Mouse (Mus musculus) kidney, embryonic 16.5 days (tissue): ENCODE results near the gene Atpaf2. TPM values are rescaled to one million over a fixed set of nuclear protein-coding genes. Genes with fewer than 3 reads are reported as not detected.

ENCODE experiments used
- ATAC-seq: fragments of 200-750 bp; cut with Nextera tagmentation; 2 replicates; pipeline ENCODE4 v1.8.0; 2017; ENCODE audit warnings: moderate TSS enrichment; ENCODE audit not compliant: low FRiP score, low TSS enrichment
- H3K27ac ChIP-seq: fragments of 300-500 bp; sonication (generic); 2 replicates; pipeline ENCODE4 v1.5.1; 2014; ENCODE audit warnings: low read length
- H3K27me3 ChIP-seq: fragments of 300-500 bp; sonication (generic); 2 replicates; pipeline ENCODE4 v1.6.1; 2014; ENCODE audit warnings: low read length, control low read depth, mixed read lengths; ENCODE audit not compliant: insufficient read depth
- H3K36me3 ChIP-seq: fragments of 300-500 bp; sonication (generic); 2 replicates; pipeline ENCODE4 v1.6.1; 2014; ENCODE audit warnings: low read length, control low read depth, mixed read lengths; ENCODE audit not compliant: insufficient read depth
- H3K4me1 ChIP-seq: fragments of 300-500 bp; sonication (generic); 2 replicates; pipeline ENCODE4 v1.6.1; 2014; ENCODE audit warnings: low read length, control low read depth, mixed read lengths; ENCODE audit not compliant: insufficient read depth
- H3K4me2 ChIP-seq: fragments of 300-500 bp; sonication (generic); replicated peaks from 2 replicates; pipeline ENCODE4 v1.6.1; 2014; ENCODE audit warnings: low read depth, low read length
- H3K4me3 ChIP-seq: fragments of 300-500 bp; sonication (generic); 2 replicates; pipeline ENCODE4 v1.5.1; 2014; ENCODE audit warnings: mild to moderate bottlenecking, low read length
- H3K9ac ChIP-seq: fragments of 300-500 bp; sonication (generic); replicated peaks from 2 replicates; pipeline ENCODE4 v1.6.1; 2014; ENCODE audit warnings: low read length
- H3K9me3 ChIP-seq: fragments of 300-500 bp; sonication (generic); 2 replicates; pipeline ENCODE4 v1.6.1; 2016; ENCODE audit warnings: low read length, control low read depth
- WGBS: fragments of 180-500 bp; shearing (Covaris S2); extraction: QIAGEN DNeasy Blood & Tissue Kit; methylation state at CpG from one replicate; pipeline ENCODE4 v1.1.7; 2014; 5-methylcytosine and 5-hydroxymethylcytosine counted together
- polyA plus RNA-seq: library from polyadenylated mRNA; unstranded; fragments of >200 nt; fragmentation: Nextera tagmentation; extraction: Ambion mirVana; gene quantifications from 2 replicates; pipeline ENCODE4 v1.2.1, GENCODE M21; 2015

Gene Atpaf2
- polyA plus RNA-seq, 1 experiment from 2014 or later: 62.1 TPM

DNA sequence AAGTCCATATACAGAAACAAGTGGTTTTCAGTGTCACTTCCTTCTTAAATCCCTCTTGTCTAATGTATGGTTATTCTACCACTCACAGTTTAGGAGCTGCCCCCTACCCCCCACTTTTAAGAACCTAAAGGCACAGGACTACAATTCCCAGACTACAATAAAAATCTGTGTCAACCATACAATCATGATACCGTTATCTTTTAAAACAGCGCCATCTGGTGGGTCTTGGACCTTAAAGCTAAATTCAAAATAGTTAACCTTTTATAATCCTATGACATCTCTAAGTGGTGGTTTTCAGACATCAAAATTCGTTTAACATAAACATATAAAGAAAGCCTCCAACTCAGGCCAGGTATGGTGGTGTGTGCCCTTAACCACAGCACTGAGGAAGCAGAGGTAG, 6.1 kb downstream of the Atpaf2 start:
- Histone ChIP-seq H3K36me3 (peaks cover 13% of the 10 kb centered on the region), H3K27me3 (no peaks in the 10 kb centered on the region), H3K4me3 (no peak overlapping the region), H3K9me3 (no peaks in the 10 kb centered on the region), H3K27ac (no peak overlapping the region), H3K9ac (no peak overlapping the region), H3K4me1 (peaks cover 11% of the 10 kb centered on the region), H3K4me2 (no peak overlapping the region)
- 7% methylated on average over 3 of the region's 3 CpGs for WGBS
- no peak for ATAC-seq

DNA sequence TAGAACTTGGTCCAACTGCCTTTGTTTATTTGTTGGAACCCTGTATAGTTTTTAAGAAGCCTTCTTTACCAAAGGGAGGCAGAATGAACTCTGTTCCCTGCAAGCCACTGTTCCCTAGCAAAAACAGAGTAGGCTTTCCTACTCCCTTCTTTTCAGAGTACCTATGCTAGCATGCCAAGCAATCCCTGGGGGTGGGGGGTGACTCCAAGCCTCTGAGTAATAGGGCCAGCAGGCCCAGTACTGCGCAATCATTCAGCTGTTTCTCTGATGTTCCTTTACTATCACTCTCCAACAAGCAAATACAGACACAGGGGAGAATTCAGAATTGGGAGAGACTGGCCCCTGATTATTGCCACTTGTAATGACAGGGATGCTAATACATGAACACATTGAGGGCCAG, 11.7 kb downstream of the Atpaf2 start:
- H3K36me3 ChIP-seq: peaks cover 52% of the 10 kb centered on the region
- H3K9me3 ChIP-seq: no peaks in the 10 kb centered on the region
- H3K4me1 ChIP-seq: no peaks in the 10 kb centered on the region
- 96% methylated on average over 1 of the region's 1 CpGs for WGBS
- ATAC-seq: no peak
- H3K4me2 ChIP-seq: no peak overlapping the region
- no peak overlapping the region for H3K27ac ChIP-seq
- no peak overlapping the region for H3K4me3 ChIP-seq
- no peaks in the 10 kb centered on the region for H3K27me3 ChIP-seq
- H3K9ac ChIP-seq: no peak overlapping the region

DNA sequence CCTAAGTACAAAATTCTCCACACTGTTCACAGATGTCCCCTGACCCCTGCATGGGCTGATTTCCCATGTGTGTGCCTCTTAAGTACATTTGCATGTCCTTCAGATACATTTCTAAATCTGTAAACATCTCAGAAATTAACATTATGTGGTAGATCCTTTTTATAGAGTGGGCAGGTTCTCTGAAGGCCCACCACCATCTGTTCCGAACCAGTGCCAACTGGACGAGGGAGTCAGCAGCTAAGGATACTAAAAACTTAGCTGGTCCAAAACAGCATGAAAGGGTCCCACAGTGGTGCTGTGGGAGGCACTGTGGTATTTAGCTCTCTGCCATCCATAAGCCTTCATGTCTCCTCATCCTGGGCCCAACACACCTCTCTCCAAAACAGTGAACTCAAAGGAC, 21.1 kb downstream of the Atpaf2 start:
- Histone ChIP-seq H3K27ac (no peak overlapping the region), H3K36me3 (peaks cover 17% of the 10 kb centered on the region), H3K4me3 (no peak overlapping the region), H3K4me2 (no peak overlapping the region), H3K4me1 (no peaks in the 10 kb centered on the region), H3K27me3 (no peaks in the 10 kb centered on the region), H3K9me3 (no peaks in the 10 kb centered on the region), H3K9ac (no peak overlapping the region)
- ATAC-seq: no peak
- WGBS: 83% methylated on average over 2 of the region's 2 CpGs

DNA sequence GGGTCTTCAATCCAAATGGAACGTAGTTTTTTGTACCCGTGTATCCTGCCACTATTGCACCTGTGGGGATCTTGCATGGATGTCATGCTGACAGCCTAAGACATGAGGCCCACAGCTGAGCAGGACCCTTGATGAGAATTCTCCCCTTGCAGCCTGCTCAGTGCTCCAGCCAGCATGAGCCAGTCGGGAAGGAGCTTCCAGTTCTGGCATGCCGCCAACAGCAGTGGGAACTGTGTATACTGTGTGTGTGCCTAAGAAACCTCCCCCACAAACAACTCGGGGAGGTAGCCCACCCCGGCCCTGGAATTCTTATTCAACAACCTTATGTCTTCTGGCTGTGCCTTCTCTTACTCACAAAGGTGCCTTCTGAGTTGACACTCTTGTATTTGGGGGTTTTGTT, 21.7 kb downstream of the Atpaf2 start:
- H3K9ac ChIP-seq: no peak overlapping the region
- WGBS: 63% methylated on average over 6 of the region's 6 CpGs
- H3K4me1 ChIP-seq: no peaks in the 10 kb centered on the region
- no peaks in the 10 kb centered on the region for H3K9me3 ChIP-seq
- no peak for ATAC-seq
- no peak overlapping the region for H3K4me3 ChIP-seq
- H3K36me3 ChIP-seq: peaks cover 11% of the 10 kb centered on the region
- H3K27ac ChIP-seq: no peak overlapping the region
- H3K27me3 ChIP-seq: no peaks in the 10 kb centered on the region
- no peak overlapping the region for H3K4me2 ChIP-seq

DNA sequence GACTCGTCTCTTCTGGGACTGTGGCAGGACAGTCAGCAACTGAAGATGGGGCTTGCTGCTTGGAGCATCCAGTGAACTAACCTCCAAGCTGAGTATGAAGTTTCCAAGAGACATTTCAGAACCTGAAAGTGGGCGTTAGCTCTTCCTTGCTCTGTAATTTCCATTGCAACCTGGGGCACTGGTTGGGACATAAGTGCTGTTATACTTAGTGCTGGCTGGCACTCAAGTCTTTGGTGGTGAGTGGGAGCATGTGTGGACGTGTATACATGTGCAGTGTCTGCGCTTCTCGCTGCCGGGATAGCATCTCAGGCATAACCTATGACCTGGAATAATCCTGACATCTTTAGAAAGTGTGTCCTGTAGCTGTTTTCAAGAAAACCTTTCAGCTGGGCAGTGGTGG, 26.9 kb downstream of the Atpaf2 start:
- no peak for ATAC-seq
- H3K4me2 ChIP-seq: no peak overlapping the region
- H3K36me3 ChIP-seq: no peaks in the 10 kb centered on the region; the same call in 1 of the 2 replicates
- H3K9ac ChIP-seq: no peak overlapping the region
- H3K27ac ChIP-seq: no peak overlapping the region
- H3K27me3 ChIP-seq: no peaks in the 10 kb centered on the region
- H3K4me3 ChIP-seq: no peak overlapping the region
- no peaks in the 10 kb centered on the region for H3K4me1 ChIP-seq
- H3K9me3 ChIP-seq: no peaks in the 10 kb centered on the region
- WGBS: 86% methylated on average over 6 of the region's 6 CpGs

DNA sequence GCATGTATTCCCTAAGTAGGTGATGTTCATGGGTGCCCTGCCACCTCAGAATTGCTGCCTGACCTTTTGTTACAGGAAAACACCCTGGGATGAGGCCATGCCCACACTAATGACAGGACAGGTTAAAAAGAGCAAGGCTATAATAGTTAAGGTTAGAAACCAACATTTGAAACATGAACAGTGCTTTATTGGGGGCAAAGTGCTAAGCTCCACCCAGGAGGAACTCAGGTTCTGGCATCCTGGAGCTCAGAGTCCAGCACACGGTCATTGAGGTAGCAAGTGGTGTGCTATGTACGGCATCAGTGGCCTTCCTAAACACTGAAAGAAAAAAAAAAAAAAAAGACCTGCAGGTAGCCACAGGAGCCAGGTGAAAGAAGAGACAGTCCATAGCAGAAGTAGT, 30.3 kb downstream of the Atpaf2 start:
- Histone ChIP-seq H3K9ac (no peak overlapping the region), H3K9me3 (no peaks in the 10 kb centered on the region), H3K27ac (no peak overlapping the region), H3K4me3 (no peak overlapping the region), H3K4me1 (no peaks in the 10 kb centered on the region), H3K4me2 (no peak overlapping the region), H3K27me3 (no peaks in the 10 kb centered on the region), H3K36me3 (no peaks in the 10 kb centered on the region)
- no peak for ATAC-seq
- 88% methylated on average over 2 of the region's 2 CpGs for WGBS

DNA sequence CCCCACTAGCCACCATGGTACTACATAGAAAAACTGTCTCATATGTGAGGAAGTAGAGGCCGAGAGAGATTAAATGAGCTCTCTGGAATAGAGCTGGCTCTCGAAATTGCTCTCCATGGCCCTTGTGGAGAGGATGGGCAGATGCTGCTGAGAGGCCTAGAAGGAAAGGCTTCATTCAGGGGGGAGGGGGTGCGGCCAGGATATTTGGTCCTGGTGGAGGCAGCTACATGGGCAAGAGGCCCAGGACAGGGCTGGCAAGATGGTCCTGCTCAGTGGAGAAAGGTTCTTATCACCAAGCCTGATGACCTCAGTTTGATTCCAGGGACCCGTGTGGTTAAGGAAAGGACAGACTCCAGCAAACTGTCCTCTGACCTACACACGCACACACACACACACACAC, 32.3 kb downstream of the Atpaf2 start:
- H3K9me3 ChIP-seq: no peaks in the 10 kb centered on the region
- 85% methylated on average over 5 of the region's 5 CpGs for WGBS
- no peak overlapping the region for H3K27ac ChIP-seq
- no peaks in the 10 kb centered on the region for H3K4me1 ChIP-seq
- H3K4me3 ChIP-seq: no peak overlapping the region
- no peak for ATAC-seq
- no peaks in the 10 kb centered on the region for H3K36me3 ChIP-seq
- no peak overlapping the region for H3K4me2 ChIP-seq
- H3K9ac ChIP-seq: no peak overlapping the region
- no peaks in the 10 kb centered on the region for H3K27me3 ChIP-seq

DNA sequence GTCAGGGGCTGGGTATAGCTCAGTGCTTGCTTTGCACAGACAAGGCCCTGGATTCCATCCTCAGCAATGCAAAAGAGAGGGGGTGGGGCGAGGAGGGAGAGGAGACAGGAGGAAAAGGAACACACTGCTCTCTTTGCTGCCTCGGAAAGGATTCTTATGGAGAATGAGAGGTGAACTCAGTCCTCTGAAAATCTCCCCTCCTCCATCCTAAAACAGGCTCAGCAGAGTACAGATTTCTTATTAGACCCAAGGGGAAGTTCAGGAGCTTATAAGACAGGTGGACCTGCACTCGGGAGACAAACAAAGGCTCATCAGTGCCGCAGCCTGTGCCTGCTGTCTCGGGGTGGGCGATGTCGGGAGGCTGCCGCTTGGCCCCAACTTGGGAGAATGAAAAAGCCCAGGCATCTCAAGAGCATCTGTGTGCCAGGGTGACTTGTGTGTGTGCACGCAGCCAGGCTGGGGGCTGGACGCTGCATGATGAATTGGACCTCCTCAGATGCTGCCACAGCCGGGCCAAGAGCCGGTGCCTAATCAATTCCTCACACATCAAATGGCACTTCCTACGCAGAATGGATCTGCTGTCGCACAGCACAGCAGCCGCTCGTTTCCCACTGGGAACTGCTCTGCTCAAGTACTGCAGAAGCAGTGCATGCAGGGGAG, 33.4 kb downstream of the Atpaf2 start:
- no peaks in the 10 kb centered on the region for H3K36me3 ChIP-seq
- H3K4me2 ChIP-seq: peak overlapping the region; percentile 19; the same call in 1 of the 2 replicates
- H3K27ac ChIP-seq: no peak overlapping the region
- 8% methylated on average over 16 of the region's 16 CpGs for WGBS
- no peak for ATAC-seq
- no peaks in the 10 kb centered on the region for H3K27me3 ChIP-seq
- H3K9me3 ChIP-seq: no peaks in the 10 kb centered on the region
- H3K9ac ChIP-seq: no peak overlapping the region
- no peak overlapping the region for H3K4me3 ChIP-seq
- no peaks in the 10 kb centered on the region for H3K4me1 ChIP-seq

DNA sequence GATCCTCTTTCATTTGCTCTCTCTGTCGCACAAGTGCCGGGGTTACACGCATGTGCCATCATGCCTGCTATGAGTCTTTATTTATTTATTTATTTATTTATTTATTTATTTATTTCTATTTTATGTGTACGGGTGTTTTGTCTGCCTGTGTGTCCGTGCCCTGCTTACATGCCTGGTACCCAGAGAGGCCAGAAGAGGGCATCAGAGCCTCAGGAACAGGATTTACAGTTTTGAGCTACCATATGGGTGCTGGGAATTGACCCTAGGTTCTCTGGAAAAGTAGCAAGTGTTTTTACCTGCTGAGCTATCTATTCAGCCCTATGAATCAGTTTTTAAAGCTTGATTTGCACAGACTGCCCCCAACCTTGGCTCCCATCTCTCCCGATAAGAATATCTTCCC, 34.7 kb downstream of the Atpaf2 start:
- no peaks in the 10 kb centered on the region for H3K27me3 ChIP-seq
- no peak overlapping the region for H3K9ac ChIP-seq
- no peaks in the 10 kb centered on the region for H3K36me3 ChIP-seq
- no peak for ATAC-seq
- WGBS: 89% methylated on average over 6 of the region's 6 CpGs
- H3K9me3 ChIP-seq: no peaks in the 10 kb centered on the region
- H3K4me1 ChIP-seq: no peaks in the 10 kb centered on the region
- no peak overlapping the region for H3K4me3 ChIP-seq
- no peak overlapping the region for H3K27ac ChIP-seq
- H3K4me2 ChIP-seq: no peak overlapping the region

DNA sequence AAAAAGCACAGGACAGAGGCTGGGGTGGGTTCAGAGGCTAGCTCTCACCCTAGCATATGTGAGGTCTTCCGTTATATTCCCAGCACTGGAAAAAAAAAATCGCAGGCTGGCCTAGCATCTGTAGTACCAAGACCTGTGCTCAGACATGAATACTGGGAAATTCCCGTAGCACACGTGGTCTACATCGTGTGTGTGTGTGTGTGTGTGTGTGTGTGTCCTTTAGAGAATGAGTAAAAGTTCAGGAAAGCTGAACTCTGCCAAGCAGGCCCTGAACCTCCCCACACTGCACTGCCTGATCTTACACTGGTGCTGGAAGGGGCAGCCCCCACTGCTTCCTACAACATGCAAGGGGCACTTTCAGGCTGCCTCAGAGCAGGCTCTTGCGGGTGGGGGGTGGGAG, 43.8 kb downstream of the Atpaf2 start:
- no peak for ATAC-seq
- Histone ChIP-seq H3K27ac (no peak overlapping the region), H3K9ac (no peak overlapping the region), H3K4me2 (no peak overlapping the region), H3K9me3 (no peaks in the 10 kb centered on the region), H3K4me3 (no peak overlapping the region), H3K4me1 (no peaks in the 10 kb centered on the region), H3K36me3 (no peaks in the 10 kb centered on the region), H3K27me3 (no peaks in the 10 kb centered on the region)
- 87% methylated on average over 6 of the region's 6 CpGs for whole genome bisulfite sequencing
